Mouse (Mus musculus): Measurements from ENCODE around the gene Kcnmb2.

The Kcnmb2 gene

GRCm38 (mm10) chr3:32144194-32144593, 241.9 kb downstream of the Kcnmb2 start:
- no peak for DNase-seq (ENCODE audit: low spot score)

- no peak for DNase-seq (ENCODE audit: low spot score)
These were observed 242.3 kb downstream of the Kcnmb2 start for GRCm38 (mm10) chr3:32144655-32145054.

- no peak for DNase-seq (ENCODE audit: low spot score)
These were observed 245.4 kb downstream of the Kcnmb2 start for GRCm38 (mm10) chr3:32147739-32148138.

GRCm38 (mm10) chr3:32149851-32150570, 247.7 kb downstream of the Kcnmb2 start:
- no peak for DNase-seq (ENCODE audit: low spot score)

GRCm38 (mm10) chr3:32180519-32180918, 278.2 kb downstream of the Kcnmb2 start:
- no peak for DNase-seq (ENCODE audit: low spot score)

GRCm38 (mm10) chr3:32185855-32186522, 283.7 kb downstream of the Kcnmb2 start:
- no peak for DNase-seq (ENCODE audit: low spot score)

- no peak for DNase-seq (ENCODE audit: low spot score)
These were observed 286.2 kb downstream of the Kcnmb2 start for GRCm38 (mm10) chr3:32188521-32188920.

GRCm38 (mm10) chr3:32188955-32189354, 286.6 kb downstream of the Kcnmb2 start:
- DNase-seq (ENCODE audit: low spot score) = no peak

GRCm38 (mm10) chr3:32189956-32190355, 287.6 kb downstream of the Kcnmb2 start:
- no peak for DNase-seq (ENCODE audit: low spot score)

GRCm38 (mm10) chr3:32194014-32194413, 291.7 kb downstream of the Kcnmb2 start:
- no peak for DNase-seq (ENCODE audit: low spot score)

GRCm38 (mm10) chr3:32226755-32227154, 324.4 kb downstream of the Kcnmb2 start:
- no peak for DNase-seq (ENCODE audit: low spot score)

- no peak for DNase-seq (ENCODE audit: low spot score)
These were observed 334.5 kb downstream of the Kcnmb2 start for GRCm38 (mm10) chr3:32236766-32237165.
